Mouse (Mus musculus) testis, adult 2 months (tissue): ENCODE data around the gene Triap1. TPM values are rescaled to one million over a fixed set of nuclear protein-coding genes. Genes with fewer than 3 reads are reported as not detected.

Experiments
- H3K27ac ChIP-seq: fragments of 200-500 bp; 2 replicates; pipeline ENCODE4 v1.5.1; 2012; ENCODE audit warnings: low read depth, low read length; ENCODE audit not compliant: control insufficient read depth, insufficient read depth
- H3K27me3 ChIP-seq: fragments of 200-500 bp; 2 replicates; pipeline ENCODE4 v1.6.1; 2012; ENCODE audit warnings: mild to moderate bottlenecking, low read length, moderate library complexity; ENCODE audit not compliant: control insufficient read depth, insufficient read depth
- H3K36me3 ChIP-seq: fragments of 200-500 bp; 2 replicates; pipeline ENCODE4 v1.6.1; 2012; ENCODE audit warnings: mild to moderate bottlenecking, low read length; ENCODE audit not compliant: control insufficient read depth, insufficient read depth
- H3K4me1 ChIP-seq: fragments of 200-500 bp; 2 replicates; pipeline ENCODE4 v1.6.1; 2012; ENCODE audit warnings: low read length; ENCODE audit not compliant: control insufficient read depth, insufficient read depth
- H3K4me3 ChIP-seq: fragments of 200-500 bp; 2 replicates; pipeline ENCODE4 v1.5.1; 2012; ENCODE audit warnings: low read depth, mild to moderate bottlenecking, low read length, moderate library complexity, mixed read lengths; ENCODE audit not compliant: control insufficient read depth
- CTCF ChIP-seq: fragments of 200-500 bp; IDR thresholded peaks from 2 replicates; pipeline ENCODE4 v1.5.1; 2012; ENCODE audit warnings: low read depth, mild to moderate bottlenecking, inconsistent platforms, low read length, moderate library complexity; ENCODE audit not compliant: control insufficient read depth, insufficient read depth, insufficient replicate concordance
- POLR2A ChIP-seq: fragments of 200-500 bp; IDR thresholded peaks from 2 replicates; pipeline ENCODE4 v1.6.1; 2012; ENCODE audit warnings: low read depth, mild to moderate bottlenecking, inconsistent platforms, low read length, moderate library complexity; ENCODE audit not compliant: control insufficient read depth
- polyA plus RNA-seq: library from polyadenylated mRNA; depleted of rRNA; stranded (reverse); fragments of >200 nt; gene quantifications from 2 replicates; pipeline ENCODE4 v1.2.3, GENCODE M21; 2012

Gene Triap1
- polyA plus RNA-seq, 1 experiment: 8.0 TPM

DNA sequence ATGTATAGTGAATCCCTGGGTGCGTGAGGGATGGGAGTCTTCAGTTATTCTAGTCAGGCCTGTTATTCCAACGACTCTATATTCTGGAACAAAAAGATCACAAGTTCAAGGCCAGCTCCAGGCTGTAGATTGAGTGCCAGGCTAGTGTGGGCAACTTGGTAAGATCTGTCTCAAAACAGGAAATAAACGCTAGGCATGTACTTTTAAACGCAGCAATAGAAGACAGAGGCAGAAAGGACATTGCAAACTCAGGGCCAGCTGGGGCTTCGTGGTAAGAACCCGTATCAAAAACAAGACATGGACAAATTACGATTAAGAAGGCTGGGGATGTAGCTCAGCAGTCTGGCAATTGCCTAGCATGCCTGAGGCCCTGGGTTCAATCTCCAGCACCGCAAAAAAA lies 18.4 kb downstream of the Triap1 start:
- no peaks in the 10 kb centered on the region for H3K36me3 ChIP-seq
- H3K4me3 ChIP-seq: no peak overlapping the region
- H3K4me1 ChIP-seq: no peaks in the 10 kb centered on the region; the same call in 1 of the 2 replicates
- H3K27ac ChIP-seq: peak overlapping the region; percentile 10
- H3K27me3 ChIP-seq: no peaks in the 10 kb centered on the region
- TF ChIP-seq POLR2A (no peak), CTCF (no peak)

GRCm38 (mm10) chr5:115359851-115360372 lies 18.9 kb downstream of the Triap1 start:
- Histone ChIP-seq H3K36me3 (no peaks in the 10 kb centered on the region), H3K27ac (peak overlapping the region; percentile 50), H3K27me3 (no peaks in the 10 kb centered on the region), H3K4me3 (no peak overlapping the region; the same call in 1 of the 2 replicates), H3K4me1 (no peaks in the 10 kb centered on the region; the same call in 1 of the 2 replicates)
- TF ChIP-seq CTCF: no peak
- TF ChIP-seq POLR2A: no peak

GRCm38 (mm10) chr5:115362216-115362615 lies 21.2 kb downstream of the Triap1 start:
- TF ChIP-seq POLR2A (no peak), CTCF (no peak)
- H3K27ac ChIP-seq: no peak overlapping the region
- H3K36me3 ChIP-seq: no peaks in the 10 kb centered on the region
- H3K4me3 ChIP-seq: no peak overlapping the region
- no peaks in the 10 kb centered on the region for H3K27me3 ChIP-seq
- no peaks in the 10 kb centered on the region; the same call in 1 of the 2 replicates for H3K4me1 ChIP-seq

- no peaks in the 10 kb centered on the region for H3K36me3 ChIP-seq
- H3K4me1 ChIP-seq: no peaks in the 10 kb centered on the region; the same call in 1 of the 2 replicates
- H3K27ac ChIP-seq: no peak overlapping the region
- no peaks in the 10 kb centered on the region for H3K27me3 ChIP-seq
- no peak overlapping the region for H3K4me3 ChIP-seq
- TF ChIP-seq CTCF: no peak
- TF ChIP-seq POLR2A: no peak
Measured at GRCm38 (mm10) chr5:115362819-115363714, 22.0 kb downstream of the Triap1 start.

- no peak for TF ChIP-seq CTCF
- no peak for TF ChIP-seq POLR2A
- H3K4me3 ChIP-seq: no peak overlapping the region
- H3K27ac ChIP-seq: no peak overlapping the region
- no peaks in the 10 kb centered on the region for H3K4me1 ChIP-seq
- H3K27me3 ChIP-seq: no peaks in the 10 kb centered on the region
- no peaks in the 10 kb centered on the region for H3K36me3 ChIP-seq
Measured at GRCm38 (mm10) chr5:115364782-115365181, 23.8 kb downstream of the Triap1 start.

DNA sequence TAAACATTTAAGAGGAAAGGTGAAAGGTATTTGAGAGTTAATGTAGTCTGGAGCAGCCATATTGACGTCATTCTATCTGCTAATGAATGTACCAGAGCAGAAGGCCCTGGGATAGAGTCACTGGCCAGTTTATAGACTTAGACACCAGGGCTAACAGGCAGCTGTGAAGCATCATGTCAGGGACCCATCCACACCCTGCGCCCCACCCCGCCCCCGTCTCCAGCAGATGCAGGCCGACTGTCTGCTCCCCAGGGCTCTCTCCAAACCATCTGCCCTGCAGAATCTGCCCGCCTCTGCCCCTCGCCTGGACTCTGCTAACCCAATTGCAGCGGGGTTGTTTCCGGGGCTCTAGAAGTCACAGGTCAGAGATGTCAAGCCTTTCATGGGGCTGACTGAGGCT lies 30.7 kb downstream of the Triap1 start:
- TF ChIP-seq POLR2A: no peak
- TF ChIP-seq CTCF: no peak
- Histone ChIP-seq H3K27ac (no peak overlapping the region), H3K27me3 (no peaks in the 10 kb centered on the region), H3K36me3 (no peaks in the 10 kb centered on the region), H3K4me1 (peaks cover 6% of the 10 kb centered on the region; the same call in 1 of the 2 replicates), H3K4me3 (no peak overlapping the region)

DNA sequence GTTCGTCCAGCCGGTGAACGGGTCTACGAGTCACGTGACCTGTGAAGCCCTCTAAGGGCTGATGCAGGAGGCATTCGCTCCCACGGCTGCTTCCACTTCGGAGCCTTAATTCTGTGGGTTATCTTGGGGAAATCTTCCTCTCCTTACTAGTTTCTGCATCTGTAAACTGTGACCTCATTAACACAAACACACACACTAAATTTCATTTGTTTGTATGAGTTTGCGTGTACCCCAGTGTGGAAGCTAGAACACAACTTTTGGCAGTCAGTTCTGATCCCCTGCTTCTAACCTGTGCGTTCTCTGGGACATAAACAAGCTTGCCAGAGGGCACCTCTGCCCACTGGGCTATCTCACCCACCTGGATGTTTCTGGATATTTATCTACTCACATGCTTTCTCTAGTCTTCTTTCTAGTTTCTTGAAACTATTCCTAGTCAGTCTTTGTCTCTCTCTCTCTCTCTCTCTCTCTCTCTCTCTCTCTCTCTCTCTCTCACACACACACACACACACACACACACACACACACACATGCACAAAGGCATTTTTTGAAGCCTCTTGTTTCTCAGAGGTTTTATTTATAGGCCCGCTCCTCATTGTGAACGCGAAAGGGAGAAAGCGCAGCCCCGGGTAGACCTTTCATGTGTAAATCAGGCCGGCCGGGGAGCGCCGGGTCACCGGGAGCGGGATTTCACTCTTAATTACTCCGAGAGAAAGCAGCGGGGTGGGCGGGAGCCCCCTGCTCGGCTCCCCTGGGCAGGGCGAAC lies 32.6 kb downstream of the Triap1 start:
- TF ChIP-seq CTCF: no peak
- no peak for TF ChIP-seq POLR2A
- H3K27me3 ChIP-seq: no peaks in the 10 kb centered on the region
- H3K4me1 ChIP-seq: peaks cover 6% of the 10 kb centered on the region; the same call in 1 of the 2 replicates
- H3K27ac ChIP-seq: peak overlapping the region; percentile 21; the same call in 1 of the 2 replicates
- no peaks in the 10 kb centered on the region for H3K36me3 ChIP-seq
- peak overlapping the region; percentile 8 for H3K4me3 ChIP-seq
